Mouse (Mus musculus): ENCODE measurements around the gene Tbck. TPM values are rescaled to one million over a fixed set of nuclear protein-coding genes. Genes with fewer than 3 reads are reported as not detected.

Tbck gene
- 10 to 100 TPM; 13.7 to 14.3 TPM for total RNA-seq (2021)
- long read RNA-seq, experiment 1, full-length matches to known transcripts = 6 of 7 reads
- long read RNA-seq, experiment 1, partial matches to known transcripts = 1 of 7 reads
- long read RNA-seq, experiment 1, other reads (novel, unspliced or antisense) = 0 of 7 reads
- long read RNA-seq, experiment 2, full-length matches to known transcripts = 4 of 7 reads
- long read RNA-seq, experiment 2, partial matches to known transcripts = 2 of 7 reads
- long read RNA-seq, experiment 2, other reads (novel, unspliced or antisense) = 1 of 7 reads

- intact Hi-C loops (cut with DNase I) = no loop called here
- peak; percentile 91 to 94 for DNase-seq
These were observed at the start of gene Tbck for GRCm38 (mm10) chr3:132683447-132684230. Gene Tbck, plus strand, starts transcription at chr3:132684144.

- no peak for DNase-seq
- intact Hi-C loops (cut with DNase I) = no loop called here
These were observed 46.9 kb upstream of the Tbck start for GRCm38 (mm10) chr3:132637080-132637479.

- intact Hi-C loops (cut with DNase I) = no loop called here
- DNase-seq = no peak
These were observed 39.9 kb upstream of the Tbck start for GRCm38 (mm10) chr3:132644071-132644470.

GRCm38 (mm10) chr3:132646814-132647213 is 37.1 kb upstream of the Tbck start:
- DNase-seq = no peak
- intact Hi-C loops (cut with DNase I) = no loop called here

- no peak for DNase-seq
- intact Hi-C loops (cut with DNase I) = no loop called here
These were observed 34.6 kb upstream of the Tbck start for GRCm38 (mm10) chr3:132649368-132649767.

- DNase-seq = no peak
- intact Hi-C loops (cut with DNase I) = no loop called here
These were observed 33.8 kb upstream of the Tbck start for GRCm38 (mm10) chr3:132650191-132650590.

GRCm38 (mm10) chr3:132651776-132652175 is 32.2 kb upstream of the Tbck start:
- peak; percentile 19 to 23 for DNase-seq

GRCm38 (mm10) chr3:132653959-132654358 is 30.0 kb upstream of the Tbck start:
- intact Hi-C loops (cut with DNase I) = no loop called here
- no peak for DNase-seq

More at GRCm38 (mm10) chr3:132651776-132652175, 32.2 kb upstream of the Tbck start:
- intact Hi-C loops (cut with DNase I) = no loop called here

GRCm38 (mm10) chr3:132655955-132656354 is 28.0 kb upstream of the Tbck start:
- intact Hi-C loops (cut with DNase I) = no loop called here
- DNase-seq = no peak

- DNase-seq = no peak
- intact Hi-C loops (cut with DNase I) = no loop called here
These were observed 6.5 kb upstream of the Tbck start for GRCm38 (mm10) chr3:132677494-132677893.

- no peak for DNase-seq
These were observed 436 bp downstream of the Tbck start, which contains the start of gene Aimp1 for GRCm38 (mm10) chr3:132684231-132684928. Gene Aimp1, minus strand, starts transcription at chr3:132684370.

GRCm38 (mm10) chr3:132701368-132701767 is 17.4 kb downstream of the Tbck start:
- peak in 1 of 2 experiments; percentile 9 for DNase-seq
- intact Hi-C loops (cut with DNase I) = loop anchor here (5.0 to 10.0 kb wide), 2 partner anchors 194 to 727 kb away; no protein-coding TSS in a partner anchor

More at GRCm38 (mm10) chr3:132684231-132684928, 436 bp downstream of the Tbck start, which contains the start of gene Aimp1:
- intact Hi-C loops (cut with DNase I) = no loop called here

GRCm38 (mm10) chr3:132704216-132704615 is 20.3 kb downstream of the Tbck start:
- intact Hi-C loops (cut with DNase I) = loop anchor here (5.0 to 10.0 kb wide), 2 partner anchors 197 to 729 kb away; no protein-coding TSS in a partner anchor
- DNase-seq = no peak

- DNase-seq = no peak
- intact Hi-C loops (cut with DNase I) = loop anchor here (10.0 kb wide), 1 partner anchor 732 kb away; no protein-coding TSS in a partner anchor
These were observed 23.0 kb downstream of the Tbck start for GRCm38 (mm10) chr3:132706977-132707376.

- no peak for DNase-seq
- intact Hi-C loops (cut with DNase I) = no loop called here
These were observed 30.0 kb downstream of the Tbck start for GRCm38 (mm10) chr3:132713913-132714312.

- no peak for DNase-seq
- intact Hi-C loops (cut with DNase I) = no loop called here
These were observed 33.4 kb downstream of the Tbck start for GRCm38 (mm10) chr3:132717316-132717715.

GRCm38 (mm10) chr3:132724326-132724725 is 40.4 kb downstream of the Tbck start:
- intact Hi-C loops (cut with DNase I) = no loop called here
- DNase-seq = no peak

GRCm38 (mm10) chr3:132744287-132745146 is 60.6 kb downstream of the Tbck start:
- intact Hi-C loops (cut with DNase I) = loop anchor here (5.0 kb wide), 2 partner anchors 348 to 528 kb away; partner anchors contain the start of genes Gstcd and Ints12
- no peak for DNase-seq

GRCm38 (mm10) chr3:132747036-132747435 is 63.1 kb downstream of the Tbck start:
- DNase-seq = peak; percentile 50 to 69
- intact Hi-C loops (cut with DNase I) = loop anchor here (5.0 kb wide), 2 partner anchors 345 to 525 kb away; partner anchors contain the start of genes Gstcd and Ints12
